Mouse (Mus musculus) hindbrain, postnatal 0 days (tissue): ENCODE data around the gene Kctd19. TPM values are rescaled to one million over a fixed set of nuclear protein-coding genes. Genes with fewer than 3 reads are reported as not detected.

ENCODE experiments used
- ATAC-seq: fragments of 200-750 bp; cut with Nextera tagmentation; 2 replicates; pipeline ENCODE4 v1.8.0; 2017; ENCODE audit warnings: mild to moderate bottlenecking, moderate TSS enrichment, moderate library complexity
- DNase-seq: peaks from one replicate; pipeline ENCODE4 v3.0.0-alpha.2; 2015; ENCODE audit warnings: low spot score
- H3K27ac ChIP-seq: fragments of 300-500 bp; sonication (generic); 2 replicates; pipeline ENCODE4 v1.5.1; 2014; ENCODE audit warnings: mild to moderate bottlenecking
- H3K27me3 ChIP-seq: fragments of 300-500 bp; sonication (generic); 2 replicates; pipeline ENCODE4 v1.6.1; 2014; ENCODE audit warnings: low read length, mixed read lengths; ENCODE audit not compliant: insufficient read depth
- H3K36me3 ChIP-seq: fragments of 300-500 bp; sonication (generic); 2 replicates; pipeline ENCODE4 v1.6.1; 2014; ENCODE audit warnings: low read length, mixed read lengths; ENCODE audit not compliant: insufficient read depth
- H3K4me1 ChIP-seq: fragments of 300-500 bp; sonication (generic); 2 replicates; pipeline ENCODE4 v1.6.1; 2014; ENCODE audit warnings: antibody characterized with exemption, low read length, mixed read lengths; ENCODE audit not compliant: insufficient read depth
- H3K4me2 ChIP-seq: fragments of 300-500 bp; sonication (generic); 2 replicates; pipeline ENCODE4 v1.6.1; 2014; ENCODE audit warnings: low read depth, mild to moderate bottlenecking, low read length, moderate library complexity, mixed read lengths
- H3K4me3 ChIP-seq: fragments of 300-500 bp; sonication (generic); 2 replicates; pipeline ENCODE4 v1.5.1; 2014; ENCODE audit warnings: low read length
- H3K9ac ChIP-seq: fragments of 300-500 bp; sonication (generic); replicated peaks from 2 replicates; pipeline ENCODE4 v1.6.1; 2014; ENCODE audit warnings: mild to moderate bottlenecking, low read length, moderate library complexity, mixed read lengths
- H3K9me3 ChIP-seq: fragments of 300-500 bp; sonication (generic); 2 replicates; pipeline ENCODE4 v1.6.1; 2016; ENCODE audit warnings: low read length, mixed read lengths
- CTCF ChIP-seq: IDR thresholded peaks from 2 replicates; pipeline ENCODE4 v1.5.1; 2016; ENCODE audit warnings: antibody characterized with exemption, control low read depth, low read depth
- WGBS: fragments of 180-500 bp; shearing (Covaris S2); extraction: QIAGEN DNeasy Blood & Tissue Kit; methylation state at CpG from one replicate; pipeline ENCODE4 v1.1.7; 2014; 5-methylcytosine and 5-hydroxymethylcytosine counted together
- polyA plus RNA-seq: library from polyadenylated mRNA; unstranded; fragments of >200 nt; fragmentation: Nextera tagmentation; extraction: Ambion mirVana; gene quantifications from 2 replicates; pipeline ENCODE4 v1.2.1, GENCODE M21; 2015
- total RNA-seq: library from RNA; depleted of rRNA; stranded (reverse); fragments of >200 nt; gene quantifications from 2 replicates; pipeline ENCODE4 v1.2.3, GENCODE M21; 2014

Gene Kctd19
- total and polyA plus RNA-seq, 2 experiments from 2014 or later = 0.09 to 0.16 TPM

DNA sequence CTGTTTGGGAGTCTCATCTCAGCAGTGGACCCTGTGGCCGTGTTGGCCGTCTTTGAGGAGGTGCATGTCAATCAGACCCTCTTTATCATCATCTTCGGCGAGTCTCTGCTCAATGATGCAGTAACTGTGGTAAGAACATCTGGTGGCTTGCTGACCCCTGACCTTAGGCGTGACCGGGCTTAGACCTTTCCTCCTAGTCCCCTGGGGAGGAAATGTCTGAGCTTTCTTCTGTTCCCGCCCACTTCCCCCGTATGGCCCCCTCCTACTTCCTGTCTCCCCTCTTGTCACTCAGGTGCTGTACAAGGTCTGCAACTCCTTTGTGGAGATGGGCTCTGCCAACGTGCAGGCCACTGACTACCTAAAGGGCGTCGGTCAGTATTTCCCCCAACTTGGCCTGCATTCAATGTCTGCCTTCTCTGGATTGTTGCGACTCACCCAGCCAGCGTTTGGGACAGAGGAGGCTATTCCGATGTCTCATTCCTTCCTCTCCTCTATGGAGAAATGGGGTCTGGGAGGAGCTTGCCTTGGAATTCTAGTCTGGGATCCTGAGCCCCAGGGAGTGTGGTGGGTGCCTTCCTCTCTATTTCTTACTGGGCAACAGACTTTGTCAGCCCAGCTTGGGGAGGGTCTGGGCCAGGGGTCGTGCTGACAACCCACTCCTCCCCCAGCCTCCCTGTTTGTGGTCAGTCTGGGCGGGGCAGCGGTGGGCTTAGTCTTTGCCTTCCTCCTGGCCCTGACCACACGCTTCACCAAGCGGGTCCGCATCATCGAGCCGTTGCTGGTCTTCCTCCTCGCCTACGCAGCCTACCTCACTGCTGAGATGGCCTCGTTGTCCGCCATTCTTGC, 57.9 kb downstream of the Kctd19 start:
- Histone ChIP-seq H3K36me3 (peaks cover 7% of the 10 kb centered on the region), H3K9me3 (no peaks in the 10 kb centered on the region), H3K4me1 (peaks cover 3% of the 10 kb centered on the region; the same call in 1 of the 2 replicates), H3K9ac (no peak overlapping the region), H3K27me3 (no peaks in the 10 kb centered on the region), H3K27ac (no peak overlapping the region), H3K4me2 (no peak overlapping the region), H3K4me3 (no peak overlapping the region)
- TF ChIP-seq CTCF = no peak
- ATAC-seq (no peak), DNase-seq (no peak)
- WGBS = 58% methylated on average over 26 of the region's 26 CpGs

GRCm38 (mm10) chr8:105354549-105354948, 58.8 kb downstream of the Kctd19 start:
- H3K4me3 ChIP-seq = no peak overlapping the region
- no peak overlapping the region for H3K4me2 ChIP-seq
- no peak overlapping the region for H3K9ac ChIP-seq
- H3K4me1 ChIP-seq = peaks cover 9% of the 10 kb centered on the region; the same call in 1 of the 2 replicates
- no peaks in the 10 kb centered on the region for H3K9me3 ChIP-seq
- TF ChIP-seq CTCF = no peak
- no peak for ATAC-seq
- H3K27ac ChIP-seq = no peak overlapping the region
- H3K36me3 ChIP-seq = peaks cover 7% of the 10 kb centered on the region
- H3K27me3 ChIP-seq = no peaks in the 10 kb centered on the region
- 91% methylated on average over 4 of the region's 4 CpGs for WGBS
- no peak for DNase-seq

DNA sequence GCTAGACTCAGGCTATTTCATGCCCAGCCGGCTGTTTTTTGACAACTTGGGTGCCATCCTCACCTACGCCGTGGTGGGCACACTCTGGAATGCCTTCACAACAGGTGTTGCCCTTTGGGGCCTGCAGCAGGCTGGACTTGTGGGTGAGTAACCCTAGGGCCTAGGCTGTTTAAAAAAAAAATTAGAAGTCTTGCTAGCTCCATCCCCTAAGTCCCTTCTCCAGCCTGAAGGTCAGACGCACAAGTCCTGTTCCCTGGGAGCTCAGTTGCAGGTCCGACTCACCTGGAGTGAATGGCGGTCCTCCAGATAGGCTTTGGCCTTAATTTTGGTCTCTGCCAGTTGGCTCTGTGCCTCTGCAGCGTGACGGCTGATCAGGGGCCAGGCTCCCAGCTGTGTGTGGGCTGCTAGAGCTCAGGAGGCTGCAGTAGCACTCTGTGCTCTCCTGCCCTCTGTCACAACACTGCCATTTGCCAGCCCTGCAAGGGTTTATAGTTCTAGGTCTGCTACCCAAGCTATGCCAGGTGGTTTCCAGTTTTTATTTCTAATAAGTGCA, 59.6 kb downstream of the Kctd19 start:
- Histone ChIP-seq H3K4me3 (no peak overlapping the region), H3K27me3 (no peaks in the 10 kb centered on the region), H3K4me1 (peaks cover 9% of the 10 kb centered on the region; the same call in 1 of the 2 replicates), H3K4me2 (no peak overlapping the region), H3K36me3 (peaks cover 7% of the 10 kb centered on the region), H3K9ac (no peak overlapping the region), H3K9me3 (no peaks in the 10 kb centered on the region), H3K27ac (no peak overlapping the region)
- no peak for DNase-seq
- ATAC-seq = no peak
- 52% methylated on average over 8 of the region's 8 CpGs for WGBS
- no peak for TF ChIP-seq CTCF

DNA sequence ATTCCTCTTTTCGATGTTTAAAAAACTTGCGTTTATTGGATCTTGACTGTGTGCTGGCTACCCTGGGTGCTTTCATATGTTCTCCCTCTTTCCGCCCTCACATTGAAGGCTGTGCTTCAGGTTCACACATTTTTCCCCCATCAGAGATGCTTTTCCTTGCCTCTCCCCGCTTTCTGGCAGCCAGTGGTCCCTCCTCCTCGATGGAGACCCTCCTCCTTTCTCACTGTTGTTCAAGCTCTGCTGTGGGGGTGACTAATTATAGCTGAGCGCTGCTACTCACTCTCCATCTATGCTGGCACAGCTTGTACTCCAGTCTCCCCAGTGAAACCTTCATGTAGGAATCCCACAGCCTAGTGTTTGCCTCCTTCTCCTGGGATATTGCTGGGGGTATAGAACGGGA, 63.1 kb downstream of the Kctd19 start:
- peak; percentile 43 for DNase-seq

DNA sequence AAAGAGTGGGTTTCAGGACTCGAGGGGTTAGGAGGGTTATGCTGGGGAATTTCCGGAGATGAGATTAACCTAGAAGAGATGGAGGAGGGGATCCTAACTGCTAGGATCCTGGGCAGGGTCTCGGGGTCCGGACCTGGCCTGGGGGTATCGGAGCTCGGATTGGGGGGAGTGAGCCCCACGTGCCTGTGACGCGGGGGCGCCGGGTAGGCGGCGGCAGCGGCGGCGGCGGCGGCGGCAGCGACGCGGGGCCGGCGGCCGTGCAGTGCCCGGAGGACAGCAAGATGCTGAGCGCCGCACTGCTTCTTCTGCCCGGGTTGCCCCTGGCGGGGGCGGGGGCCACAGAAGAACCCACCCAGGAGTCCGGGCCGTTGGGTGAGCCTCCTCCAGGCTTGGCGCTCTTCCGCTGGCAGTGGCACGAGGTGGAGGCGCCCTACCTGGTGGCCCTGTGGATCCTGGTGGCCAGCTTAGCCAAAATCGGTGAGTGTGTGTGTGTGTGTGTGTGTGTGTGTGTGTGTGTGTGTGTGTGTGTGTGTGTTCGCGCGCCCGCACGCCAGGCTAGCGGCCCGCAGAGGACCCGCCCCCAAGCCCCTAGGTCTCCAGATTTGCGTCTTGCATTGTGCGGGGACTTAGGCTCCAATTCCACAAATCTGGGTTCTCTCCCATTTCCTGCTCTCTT, 64.1 kb downstream of the Kctd19 start:
- Histone ChIP-seq H3K27me3 (no peaks in the 10 kb centered on the region), H3K4me2 (peak overlapping the region; percentile 100), H3K9ac (peak overlapping the region; percentile 77), H3K36me3 (no peaks in the 10 kb centered on the region), H3K9me3 (no peaks in the 10 kb centered on the region), H3K27ac (peak overlapping the region; percentile 83), H3K4me1 (peaks cover 15% of the 10 kb centered on the region), H3K4me3 (peak overlapping the region; percentile 77)
- DNase-seq (peak; percentile 76), ATAC-seq (peak; percentile 60)
- WGBS = under 1% methylated on average over 42 of the region's 48 CpGs
- TF ChIP-seq CTCF = no peak

More for the DNA sequence above, 63.1 kb downstream of the Kctd19 start:
- Histone ChIP-seq H3K27ac (peak overlapping the region; percentile 83; the same call in 1 of the 2 replicates), H3K36me3 (no peaks in the 10 kb centered on the region; the same call in 1 of the 2 replicates), H3K4me1 (peaks cover 15% of the 10 kb centered on the region), H3K9me3 (no peaks in the 10 kb centered on the region), H3K4me2 (peak overlapping the region; percentile 100), H3K4me3 (peak overlapping the region; percentile 77), H3K27me3 (no peaks in the 10 kb centered on the region), H3K9ac (peak overlapping the region; percentile 77; the same call in 1 of the 2 replicates)
- ATAC-seq = no peak
- WGBS = 28% methylated on average over 7 of the region's 7 CpGs
- no peak for TF ChIP-seq CTCF

GRCm38 (mm10) chr8:105348450-105349095, 64.7 kb downstream of the Kctd19 start, which contains the start of gene Slc9a5:
Slc9a5 (plus strand) TSS chr8:105348843.
- WGBS = under 1% methylated on average over 34 of the region's 34 CpGs
- TF ChIP-seq CTCF = peak; percentile 39

More at GRCm38 (mm10) chr8:105348450-105349095, 64.7 kb downstream of the Kctd19 start, which contains the start of gene Slc9a5:
- peak; percentile 81 for DNase-seq
- Histone ChIP-seq H3K4me2 (peak within 1 kb of the TSS; percentile 100), H3K36me3 (no peaks in the 10 kb centered on the region), H3K9ac (peak within 1 kb of the TSS; percentile 77), H3K27ac (peak within 1 kb of the TSS; percentile 83), H3K27me3 (no peaks in the 10 kb centered on the region), H3K4me3 (peak within 1 kb of the TSS; percentile 77), H3K4me1 (peaks cover 15% of the 10 kb centered on the region), H3K9me3 (no peaks in the 10 kb centered on the region)
- ATAC-seq = peak; percentile 13; the same call in 1 of the 2 replicates
